Mouse (Mus musculus): ENCODE results near the gene Pop7. TPM values are rescaled to one million over a fixed set of nuclear protein-coding genes. Genes with fewer than 3 reads are reported as not detected.

Gene Pop7
- 21.6 and 38.0 TPM in 2 replicates for total RNA-seq (2017)

- peak; percentile 78 for ATAC-seq (replicated peaks; ENCODE audit: low read depth, poor library complexity, severe bottlenecking)
Observed at GRCm38 (mm10) chr5:137501709-137502666, at the start of gene Pop7. TSS of gene Pop7 (minus strand) at chr5:137502518.

DNA sequence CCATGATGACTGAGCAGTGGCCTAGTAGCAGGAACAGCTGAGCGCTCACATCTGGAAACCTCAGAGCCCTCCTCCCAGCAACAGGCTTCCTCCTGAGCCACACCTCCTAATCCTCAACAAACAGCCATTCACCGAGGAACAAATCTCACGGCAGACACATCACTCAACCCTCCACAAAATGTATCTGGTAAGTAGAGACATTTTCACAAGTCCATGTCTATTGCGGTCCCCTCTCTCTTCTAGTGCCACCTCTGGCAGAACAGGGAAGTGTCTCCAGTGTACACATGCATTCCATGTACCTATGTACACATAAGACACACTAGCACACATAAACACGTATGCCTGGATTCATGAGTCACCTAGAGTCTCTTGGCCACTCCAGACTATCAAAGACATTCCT is 48.8 kb upstream of the Pop7 start:
- ATAC-seq (replicated peaks; ENCODE audit: low read depth, poor library complexity, severe bottlenecking), result peak; percentile 66

- ATAC-seq (replicated peaks; ENCODE audit: low read depth, poor library complexity, severe bottlenecking), result no peak
Observed at GRCm38 (mm10) chr5:137549840-137550239, 47.5 kb upstream of the Pop7 start.

- no peak for ATAC-seq (replicated peaks; ENCODE audit: low read depth, poor library complexity, severe bottlenecking)
Observed at GRCm38 (mm10) chr5:137545596-137545995, 43.3 kb upstream of the Pop7 start.

GRCm38 (mm10) chr5:137544926-137545325 is 42.6 kb upstream of the Pop7 start:
- no peak for ATAC-seq (replicated peaks; ENCODE audit: low read depth, poor library complexity, severe bottlenecking)

DNA sequence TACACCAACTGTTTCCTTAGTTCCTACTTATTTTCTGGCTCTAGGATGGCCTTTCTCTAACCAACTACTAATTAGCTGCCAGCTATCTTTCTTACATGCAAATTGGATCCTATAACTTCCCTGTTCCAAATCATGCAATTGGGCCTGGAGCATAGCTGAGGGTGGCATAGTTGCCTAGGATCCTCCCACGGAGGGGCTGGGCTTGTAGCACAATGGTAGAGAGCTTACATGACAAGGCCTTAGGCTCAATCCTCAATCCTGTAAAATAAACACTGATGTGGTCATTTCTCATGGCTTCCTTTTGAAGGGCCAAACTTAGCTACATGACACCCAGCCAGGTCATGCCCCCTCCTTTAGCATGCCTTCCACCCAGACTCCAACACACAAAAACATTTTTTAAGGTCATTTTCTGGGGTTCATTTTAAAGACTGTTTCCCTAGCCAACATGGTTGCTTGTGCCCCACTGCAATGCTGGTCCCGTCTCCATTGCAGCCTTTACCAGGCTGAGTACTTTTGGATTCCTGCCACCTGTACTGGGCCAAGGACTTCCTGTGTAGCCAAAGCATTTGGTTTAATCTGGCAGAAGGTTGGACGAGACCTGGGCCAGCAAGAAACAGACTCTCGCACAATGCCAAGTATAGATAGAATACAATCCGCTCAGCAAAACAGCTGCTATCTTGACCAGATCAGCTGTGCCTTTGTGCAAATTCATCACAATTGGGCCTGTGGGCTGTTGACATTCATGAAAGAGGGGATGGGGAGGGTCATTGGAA is 39.6 kb upstream of the Pop7 start:
- 0 out of 2 replicates have a peak, but pooled peaks have one; percentile 11 for ATAC-seq (replicated peaks; ENCODE audit: low read depth, poor library complexity, severe bottlenecking)

DNA sequence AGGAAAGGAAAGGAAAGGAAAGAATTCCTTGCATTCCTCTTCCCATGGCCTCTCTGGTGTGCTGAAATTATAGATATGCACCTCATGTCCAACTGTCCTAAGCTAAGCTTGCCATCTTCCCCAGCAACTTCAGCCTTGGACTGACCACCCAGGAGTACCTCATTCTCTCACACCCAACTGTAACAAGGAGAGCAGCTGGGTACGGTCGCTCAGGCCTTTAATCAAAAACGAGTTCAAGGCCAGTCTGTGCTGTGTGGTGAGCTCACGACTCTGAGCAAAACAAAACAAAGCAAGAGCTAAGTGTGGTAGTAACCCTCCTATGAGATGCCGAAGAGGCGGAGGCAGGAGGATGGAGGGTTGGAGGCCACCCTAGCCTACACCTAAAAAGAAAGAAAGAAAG is 38.7 kb upstream of the Pop7 start:
- no peak for ATAC-seq (replicated peaks; ENCODE audit: low read depth, poor library complexity, severe bottlenecking)

DNA sequence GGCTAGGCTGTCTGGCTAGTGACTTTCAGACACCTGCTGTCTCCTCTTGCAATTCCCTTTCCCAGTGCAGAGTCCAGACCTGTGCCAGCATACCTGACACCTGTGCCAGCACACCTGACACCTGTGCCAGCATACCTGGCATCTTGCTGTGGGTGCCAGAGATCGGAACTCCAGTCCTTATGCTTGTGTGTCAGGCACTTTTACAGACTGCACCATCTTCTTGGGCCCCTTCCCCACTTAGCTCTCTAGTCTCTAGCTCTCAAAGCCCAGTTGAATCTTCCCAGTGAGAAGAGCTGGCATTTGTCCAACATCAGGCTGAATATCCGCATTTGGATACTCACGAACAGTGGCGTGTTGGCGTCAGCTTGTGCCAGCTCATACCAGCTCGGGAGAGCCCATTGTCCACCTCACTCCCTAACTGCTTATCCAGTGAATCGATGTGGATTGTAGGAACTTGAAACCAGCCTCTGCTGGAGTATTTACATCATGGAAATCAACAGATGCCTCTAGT is 37.0 kb upstream of the Pop7 start:
- ATAC-seq (replicated peaks; ENCODE audit: low read depth, poor library complexity, severe bottlenecking), result no peak

GRCm38 (mm10) chr5:137537461-137537860 is 35.1 kb upstream of the Pop7 start:
- ATAC-seq (replicated peaks; ENCODE audit: low read depth, poor library complexity, severe bottlenecking), result no peak

DNA sequence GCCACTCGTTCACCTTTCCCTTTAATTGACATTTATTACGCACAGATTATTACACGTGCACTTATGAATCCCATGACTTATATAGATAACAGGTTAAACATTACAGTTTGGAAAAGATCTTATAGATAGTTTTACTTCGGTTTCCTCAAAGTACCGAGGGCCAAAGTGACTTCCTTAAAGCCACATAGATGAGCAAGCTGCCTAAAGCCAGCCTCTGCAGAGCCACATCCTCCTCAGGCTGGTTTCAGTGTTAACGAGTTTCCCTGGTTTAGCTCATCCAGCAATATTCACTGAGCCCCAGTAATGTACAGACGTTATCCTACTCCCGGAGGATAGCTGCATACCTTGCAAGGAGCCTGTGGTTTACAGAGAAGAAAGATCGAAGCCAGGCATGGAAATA is 33.0 kb upstream of the Pop7 start:
- no peak for ATAC-seq (replicated peaks; ENCODE audit: low read depth, poor library complexity, severe bottlenecking)

DNA sequence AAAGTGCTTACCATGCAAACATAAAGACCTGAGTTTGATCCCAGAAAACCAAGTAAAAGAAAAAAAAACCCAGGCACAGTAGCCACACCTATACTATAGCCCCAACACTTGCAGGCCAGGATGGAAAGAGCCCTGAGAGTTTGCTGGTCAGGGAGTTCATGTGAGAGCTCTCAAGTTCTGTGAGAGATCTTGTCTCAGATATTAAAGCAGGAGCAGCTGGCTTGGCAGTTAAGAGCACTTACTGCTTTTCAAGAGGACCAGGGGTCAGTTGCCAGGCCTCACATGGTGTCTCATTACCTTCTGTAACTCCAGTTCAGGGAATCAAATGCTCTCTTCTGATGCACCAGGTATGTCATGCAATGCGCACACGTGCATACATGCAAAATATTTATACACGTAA is 32.4 kb upstream of the Pop7 start:
- ATAC-seq (replicated peaks; ENCODE audit: low read depth, poor library complexity, severe bottlenecking), result no peak

- ATAC-seq (replicated peaks; ENCODE audit: low read depth, poor library complexity, severe bottlenecking), result peak; percentile 81
Observed at GRCm38 (mm10) chr5:137533117-137533827, 31.0 kb upstream of the Pop7 start, which contains the start of the genes Epo and Gnb2. TSS of gene Epo (minus strand) at chr5:137533242. TSS of gene Gnb2 (minus strand) at chr5:137533510.

GRCm38 (mm10) chr5:137532808-137533116 is 30.4 kb upstream of the Pop7 start:
- ATAC-seq (replicated peaks; ENCODE audit: low read depth, poor library complexity, severe bottlenecking), result peak; percentile 15

GRCm38 (mm10) chr5:137532131-137532807 is 30.0 kb upstream of the Pop7 start:
- no peak for ATAC-seq (replicated peaks; ENCODE audit: low read depth, poor library complexity, severe bottlenecking)

DNA sequence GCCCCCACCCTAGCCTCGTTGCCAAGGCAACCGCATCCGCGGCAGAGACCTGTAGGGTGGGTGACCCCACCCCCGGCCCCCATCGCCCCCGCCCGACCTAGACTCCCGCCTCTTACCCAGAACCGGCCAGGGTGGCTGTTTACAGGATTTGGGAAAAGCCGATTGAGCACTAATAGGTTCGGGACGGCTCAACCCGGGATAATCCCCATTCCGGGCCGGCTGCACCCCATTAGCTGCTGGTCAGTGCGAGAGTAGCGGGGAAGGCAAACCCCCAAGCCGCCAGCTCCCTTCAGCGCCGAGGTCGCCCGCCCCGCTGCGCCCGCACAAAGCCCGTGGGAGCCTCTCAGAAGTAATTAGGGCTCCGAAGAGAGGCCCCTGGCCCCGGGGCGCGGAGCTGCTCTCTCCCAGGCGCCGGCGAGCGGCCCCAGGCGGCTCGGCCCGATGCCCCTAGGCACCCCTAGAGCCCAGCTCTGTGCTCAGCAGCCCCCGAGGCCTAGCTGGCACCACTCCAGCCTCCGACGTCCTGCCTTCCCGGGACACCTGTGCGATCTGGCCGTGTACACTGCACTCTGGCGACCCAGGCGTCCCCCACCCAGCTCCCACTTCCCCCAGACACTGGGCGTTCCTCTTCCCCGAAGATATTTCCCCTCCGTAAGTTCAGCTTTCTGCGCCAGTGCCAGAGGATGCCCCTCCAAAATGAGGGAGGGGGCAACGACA is 29.3 kb upstream of the Pop7 start:
- no peak for ATAC-seq (replicated peaks; ENCODE audit: low read depth, poor library complexity, severe bottlenecking)

DNA sequence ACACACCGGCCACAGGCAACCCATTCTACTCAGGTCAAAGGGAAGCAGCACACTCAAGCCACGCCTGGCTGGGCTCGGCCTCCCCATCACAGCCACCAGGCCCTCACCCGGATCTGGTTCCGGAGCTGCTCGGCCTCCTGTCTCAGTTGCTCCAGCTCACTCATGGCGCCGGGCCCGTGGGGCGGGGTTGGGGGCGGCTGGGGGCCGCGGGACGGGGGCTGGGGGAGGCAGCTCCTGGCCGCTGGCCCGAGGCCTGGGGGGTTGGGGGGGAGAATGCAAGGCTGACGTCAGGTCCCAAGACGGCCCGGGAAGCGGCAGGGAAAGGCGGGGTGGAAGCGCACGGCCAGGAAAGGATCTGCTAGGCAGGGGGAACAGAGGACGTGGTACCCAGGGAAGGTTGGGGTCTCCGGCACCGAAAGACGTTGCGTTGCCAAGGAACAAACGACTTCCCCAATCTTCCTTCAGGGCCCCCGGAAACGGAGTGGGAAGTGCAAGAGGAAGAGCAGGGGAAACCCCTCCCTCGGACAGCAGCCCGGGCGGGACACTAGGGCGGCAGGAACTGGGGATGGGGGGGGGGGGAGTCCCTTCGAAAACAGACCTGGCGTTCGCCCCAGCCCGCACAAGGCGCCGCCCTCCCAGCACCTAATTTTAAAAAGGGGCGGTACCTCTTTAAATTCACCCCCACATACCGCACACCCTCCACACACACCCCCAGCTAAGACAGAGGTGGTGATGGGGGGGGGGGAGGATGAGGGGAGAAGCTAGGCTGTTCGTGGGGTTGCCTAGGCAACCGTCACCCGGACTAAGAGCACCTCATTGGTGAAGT is 28.5 kb upstream of the Pop7 start:
- ATAC-seq (replicated peaks; ENCODE audit: low read depth, poor library complexity, severe bottlenecking), result 0 out of 2 replicates have a peak, but pooled peaks have one; percentile 5

DNA sequence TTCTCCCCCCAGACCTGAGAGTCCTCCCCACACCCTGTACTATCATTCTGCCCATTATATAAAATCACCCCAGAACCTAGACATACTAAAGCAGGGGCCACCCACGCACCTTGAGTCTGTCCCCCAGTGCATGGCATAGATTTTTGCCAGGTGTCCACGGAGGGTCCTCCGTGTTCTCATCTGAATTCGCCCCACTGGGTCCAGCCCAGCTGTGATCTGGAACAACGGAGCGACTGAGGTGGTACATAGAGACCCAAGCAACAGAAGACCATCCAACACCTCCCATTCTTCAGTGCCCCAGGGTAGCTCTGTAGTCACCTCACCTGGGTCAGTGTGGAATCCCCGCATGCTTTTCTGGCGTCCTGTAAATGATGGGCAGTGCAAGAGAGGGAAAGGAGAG is 27.8 kb upstream of the Pop7 start:
- no peak for ATAC-seq (replicated peaks; ENCODE audit: low read depth, poor library complexity, severe bottlenecking)

All from common myeloid progenitor, adult 5-6 weeks (primary cell).